Comparison of ENCODE assay signal across 7 mouse cellular contexts in the genomic region with DNA sequence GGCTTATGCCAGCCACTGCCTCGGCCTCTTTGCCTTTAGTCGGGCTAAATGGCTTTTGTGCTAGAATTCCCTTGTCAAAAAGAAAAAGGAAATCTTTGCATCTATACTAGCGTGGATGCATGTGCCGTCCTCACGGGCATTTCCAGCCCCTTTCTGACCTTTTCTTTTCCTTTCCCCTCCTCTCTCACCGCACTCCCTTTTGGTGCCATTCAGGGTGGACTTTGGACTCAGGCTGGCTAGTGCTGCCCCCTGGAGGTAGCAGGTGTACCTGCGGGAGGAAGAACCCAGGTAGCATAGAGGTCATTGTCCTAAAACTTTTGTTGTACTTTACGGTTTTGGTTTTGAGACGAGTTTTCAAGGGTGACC. TPM values are rescaled to one million over a fixed set of nuclear protein-coding genes. Genes with fewer than 3 reads are reported as not detected.
DNase-seq lines count a peak whose midpoint lies in the region; ATAC-seq and TF ChIP-seq lines count a peak whose summit lies in the region.

No protein-coding gene starts in this region.

- no peaks in the 10 kb centered on the region for H3K36me3 ChIP-seq in limb, embryonic 14.5 days (ENCODE audit: control insufficient read depth, insufficient read depth, low read length)
- H3K36me3 ChIP-seq in midbrain, embryonic 14.5 days (ENCODE audit: control insufficient read depth, insufficient read depth, low read length) = no peaks in the 10 kb centered on the region
- H3K36me3 ChIP-seq in spleen, adult 2 months (ENCODE audit: control insufficient read depth, insufficient read depth, low read length) = no peaks in the 10 kb centered on the region

- ATAC-seq in limb, embryonic 14.5 days (ENCODE audit: low FRiP score, low read depth) = peak; percentile 68
- peak; percentile 35 for ATAC-seq in midbrain, embryonic 14.5 days (ENCODE audit: low FRiP score, low TSS enrichment)

- under 1% methylated on average over 9 of the region's 9 CpGs for WGBS in limb, embryonic 14.5 days
- WGBS in midbrain, embryonic 14.5 days = 1% methylated on average over 9 of the region's 9 CpGs
- 4% methylated on average over 9 of the region's 9 CpGs for WGBS in spleen, adult 2 months

- peak; percentile 71 for DNase-seq in adrenal gland, adult 8-10 months
- peak; percentile 77 for DNase-seq in embryo, embryonic 11.5 days (ENCODE audit: low read depth, low spot score)
- peak; percentile 97 for DNase-seq in heart, adult 11 months
- peak; percentile 77 for DNase-seq in kidney, adult 11 months
- DNase-seq in limb, embryonic 14.5 days (ENCODE audit: low spot score) = peak; percentile 69
- DNase-seq in midbrain, embryonic 14.5 days = peak; percentile 89
- DNase-seq in spleen, adult 2 months (ENCODE audit: low read depth in 1 of 2, low spot score in 2 of 2) = peak in 1 of 2 experiments; percentile 83

- H3K4me2 ChIP-seq in limb, embryonic 14.5 days (replicated peaks; ENCODE audit: low read depth, low read length, severe bottlenecking) = peak overlapping the region; percentile 92
- H3K4me2 ChIP-seq in midbrain, embryonic 14.5 days (ENCODE audit: low read length) = peak overlapping the region; percentile 84

- peak overlapping the region; percentile 51 for H3K9ac ChIP-seq in limb, embryonic 14.5 days (ENCODE audit: low read depth, low read length, severe bottlenecking)
- H3K9ac ChIP-seq in midbrain, embryonic 14.5 days (replicated peaks; ENCODE audit: low read length) = peak overlapping the region; percentile 59

- peak; percentile 91; the same call in 1 of the 2 replicates for TF ChIP-seq CTCF in spleen, adult 2 months (IDR thresholded peaks at IDR 0.05; ENCODE audit: extremely low read depth, insufficient read depth, insufficient read length, insufficient replicate concordance)

- H3K27me3 ChIP-seq in limb, embryonic 14.5 days (ENCODE audit: control insufficient read depth, insufficient read depth, low read length) = no peaks in the 10 kb centered on the region
- H3K27me3 ChIP-seq in midbrain, embryonic 14.5 days (ENCODE audit: control insufficient read depth, insufficient read depth, low read length) = no peaks in the 10 kb centered on the region
- H3K27me3 ChIP-seq in spleen, adult 2 months (ENCODE audit: control insufficient read depth, insufficient read depth, low read length) = no peaks in the 10 kb centered on the region

- peak overlapping the region; percentile 44 for H3K4me3 ChIP-seq in limb, embryonic 14.5 days (replicated peaks; ENCODE audit: low read length)
- H3K4me3 ChIP-seq in midbrain, embryonic 14.5 days (replicated peaks; ENCODE audit: low read depth, low read length) = peak overlapping the region; percentile 36
- H3K4me3 ChIP-seq in spleen, adult 2 months (ENCODE audit: extremely low read depth, insufficient read depth, insufficient read length) = peak overlapping the region; percentile 55

- H3K27ac ChIP-seq in limb, embryonic 14.5 days (replicated peaks; ENCODE audit: low read depth, low read length) = peak overlapping the region; percentile 83
- peak overlapping the region; percentile 91 for H3K27ac ChIP-seq in midbrain, embryonic 14.5 days (replicated peaks; ENCODE audit: low read depth, low read length)
- H3K27ac ChIP-seq in spleen, adult 2 months (ENCODE audit: insufficient read depth, low read length) = peak overlapping the region; percentile 68

- 0 out of 2 replicates have a peak, but pooled peaks have one; percentile 26 for TF ChIP-seq POLR2A in limb, embryonic 14.5 days (IDR thresholded peaks at IDR 0.05; ENCODE audit: borderline replicate concordance, extremely low read depth, insufficient read depth, insufficient read length)
- no peak for TF ChIP-seq POLR2A in spleen, adult 2 months (IDR thresholded peaks at IDR 0.05; ENCODE audit: low read depth, low read length)

- peaks cover 5% of the 10 kb centered on the region for H3K4me1 ChIP-seq in limb, embryonic 14.5 days (ENCODE audit: control insufficient read depth, insufficient read depth, low read length)
- peaks cover 13% of the 10 kb centered on the region for H3K4me1 ChIP-seq in midbrain, embryonic 14.5 days (ENCODE audit: control insufficient read depth, insufficient read depth, low read length)
- peaks cover 3% of the 10 kb centered on the region; the same call in 1 of the 2 replicates for H3K4me1 ChIP-seq in spleen, adult 2 months (ENCODE audit: control insufficient read depth, insufficient read depth, insufficient read length)

- no peaks in the 10 kb centered on the region for H3K9me3 ChIP-seq in limb, embryonic 14.5 days (ENCODE audit: control insufficient read depth, low read length)
- H3K9me3 ChIP-seq in midbrain, embryonic 14.5 days (ENCODE audit: control insufficient read depth, low read length) = no peaks in the 10 kb centered on the region

RNA-seq across cellular contexts. Expression of a gene that starts 21.5 kb away (rescaled TPM):
- total RNA-seq in adrenal gland, adult 8-10 months (2022) = 10 to 100 TPM; 53.0 to 94.3 (median 63.4) TPM
- polyA plus RNA-seq in limb, embryonic 14.5 days (2012; rRNA removed) = 15.9 and 16.2 TPM in 2 replicates
- polyA plus RNA-seq in limb, embryonic 14.5 days (2014; fragmentation: Nextera tagmentation; extraction: Ambion mirVana) = 12.2 and 13.1 TPM in 2 replicates
- 17.3 and 23.9 TPM in 2 replicates for polyA plus RNA-seq in midbrain, embryonic 14.5 days (2014; fragmentation: Nextera tagmentation; extraction: Ambion mirVana)
- 28.2 and 34.1 TPM in 2 replicates for polyA plus RNA-seq in spleen, adult 2 months (2012; rRNA removed)

RNA-seq across cellular contexts. Expression of a gene that starts 46.0 kb away (rescaled TPM):
- total RNA-seq in adrenal gland, adult 8-10 months (2022) = 10 to 100 TPM; 10.2 to 21.0 (median 17.6) TPM
- polyA plus RNA-seq in limb, embryonic 14.5 days (2012; rRNA removed) = 52.2 and 59.7 TPM in 2 replicates
- polyA plus RNA-seq in limb, embryonic 14.5 days (2014; fragmentation: Nextera tagmentation; extraction: Ambion mirVana) = 33.7 and 43.2 TPM in 2 replicates
- polyA plus RNA-seq in midbrain, embryonic 14.5 days (2014; fragmentation: Nextera tagmentation; extraction: Ambion mirVana) = 32.6 and 34.2 TPM in 2 replicates
- polyA plus RNA-seq in spleen, adult 2 months (2012; rRNA removed) = 8.4 and 10.1 TPM in 2 replicates

RNA-seq across cellular contexts. Expression of a gene that starts 58.6 kb away (rescaled TPM):
- 1 to 10 TPM; 1.1 to 2.7 (median 2.1) TPM for total RNA-seq in adrenal gland, adult 8-10 months (2022)
- 0.49 and 0.54 TPM in 2 replicates for polyA plus RNA-seq in limb, embryonic 14.5 days (2012; rRNA removed)
- 0.21 TPM in 1 of 2 replicates, not detected in the other for polyA plus RNA-seq in limb, embryonic 14.5 days (2014; fragmentation: Nextera tagmentation; extraction: Ambion mirVana)
- polyA plus RNA-seq in midbrain, embryonic 14.5 days (2014; fragmentation: Nextera tagmentation; extraction: Ambion mirVana) = 0.08 and 0.16 TPM in 2 replicates
- polyA plus RNA-seq in spleen, adult 2 months (2012; rRNA removed) = 0.56 and 0.86 TPM in 2 replicates
